Mouse (Mus musculus): ENCODE results near the gene Mtch1. TPM values are rescaled to one million over a fixed set of nuclear protein-coding genes. Genes with fewer than 3 reads are reported as not detected.
A peak's percentile ranks its signal among the peaks of the same experiment; 100 is the strongest.

Mtch1 gene
- total and polyA plus RNA-seq, 3 experiments: 66.1 to 143 (median 110) TPM

GRCm38 (mm10) chr17:29381472-29381871, 33.7 kb upstream of the Mtch1 start (continued):
- no peak for TF ChIP-seq USF2 (conservative IDR thresholded peaks at IDR 0.05; ENCODE audit: low read depth, low read length)
- TF ChIP-seq JUND (conservative IDR thresholded peaks at IDR 0.05; ENCODE audit: low read depth, low read length): no peak
- no peak for TF ChIP-seq MAZ (IDR thresholded peaks at IDR 0.05; ENCODE audit: low read depth, low read length)
- 0 out of 2 replicates have a peak, but pooled peaks have one; percentile 13 for TF ChIP-seq ZC3H11A (IDR thresholded peaks at IDR 0.05; ENCODE audit: low read depth, low read length)
- TF ChIP-seq RAD21 (IDR thresholded peaks at IDR 0.05; ENCODE audit: low read depth, low read length): peak; percentile 48

DNA sequence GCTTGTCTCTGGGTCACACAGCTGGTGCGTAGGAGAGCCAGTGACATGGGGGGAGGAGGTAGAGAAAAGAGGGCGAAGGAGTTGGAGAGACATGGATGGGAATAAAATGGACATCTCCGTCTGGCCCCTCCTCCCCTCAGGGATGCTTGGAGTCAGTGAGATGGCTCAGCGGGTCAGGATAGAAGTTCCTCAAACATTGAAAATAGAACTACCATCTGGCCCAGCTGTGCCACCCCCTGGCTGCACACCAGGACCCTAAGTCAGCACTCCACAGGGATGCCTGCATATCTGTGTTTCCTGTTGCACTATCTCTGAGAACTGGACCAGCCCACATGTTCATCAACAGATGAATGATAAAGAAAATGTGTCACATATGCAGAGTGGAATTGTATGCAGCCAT, 32.5 kb upstream of the Mtch1 start:
- H3K9ac ChIP-seq (ENCODE audit: insufficient read depth, low read depth): no peak overlapping the region
- in situ Hi-C loops (cut with MboI; ENCODE audit: low pct_ligation_motif_present, low pct_unique_long_range_greater_than_20kb, low sequenced_read_pairs): no loop called here
- H3K4me2 ChIP-seq (ENCODE audit: insufficient read depth, low read depth, poor library complexity, severe bottlenecking): no peak overlapping the region
- dilution Hi-C loops (cut with MboI; ENCODE audit: extremely low pct_ligation_motif_present, extremely low pct_unique_long_range_greater_than_20kb, low sequenced_read_pairs): no loop called here
- DNase-seq (ENCODE audit: extremely low read depth): no peak
- no peak for TF ChIP-seq E2F4 (IDR thresholded peaks at IDR 0.05; ENCODE audit: insufficient replicate concordance, low read depth, low read length)
- no peak for TF ChIP-seq ZNF384 (IDR thresholded peaks at IDR 0.05; ENCODE audit: low read depth, low read length)
- no peak for TF ChIP-seq JUN (IDR thresholded peaks at IDR 0.05; ENCODE audit: insufficient read depth, low read depth, low read length)
- TF ChIP-seq MAX (IDR thresholded peaks at IDR 0.05; ENCODE audit: low read length): no peak
- no peak for TF ChIP-seq BHLHE40 (IDR thresholded peaks at IDR 0.05; ENCODE audit: low read depth, low read length)
- no peak for TF ChIP-seq NELFE (IDR thresholded peaks at IDR 0.05; ENCODE audit: low read depth, low read length)
- no peaks in the 10 kb centered on the region for H3K27me3 ChIP-seq (replicated peaks)
- peaks cover 10 to 46% of the 10 kb centered on the region in 2 experiments for H3K36me3 ChIP-seq (replicated peaks in 1 of 2; ENCODE audit: control insufficient read depth in 1 of 2, insufficient read depth in 1 of 2, low read length in 1 of 2)
- H3K79me2 ChIP-seq (replicated peaks; ENCODE audit: control insufficient read depth, extremely low read depth, insufficient read depth, poor library complexity, severe bottlenecking): no peaks in the 10 kb centered on the region
- H3K9me3 ChIP-seq (replicated peaks; ENCODE audit: low read length): no peaks in the 10 kb centered on the region
- peaks cover 16 to 47% of the 10 kb centered on the region in 2 experiments for H3K4me1 ChIP-seq (ENCODE audit: control insufficient read depth in 1 of 2, insufficient read depth in 2 of 2)
- no peak overlapping the region for H3K4me3 ChIP-seq (replicated peaks in 1 of 3; ENCODE audit: low read depth in 2 of 3, low read length in 2 of 3, poor library complexity in 1 of 3)
- no peak overlapping the region for H3K27ac ChIP-seq (ENCODE audit: insufficient read depth, low read depth)

DNA sequence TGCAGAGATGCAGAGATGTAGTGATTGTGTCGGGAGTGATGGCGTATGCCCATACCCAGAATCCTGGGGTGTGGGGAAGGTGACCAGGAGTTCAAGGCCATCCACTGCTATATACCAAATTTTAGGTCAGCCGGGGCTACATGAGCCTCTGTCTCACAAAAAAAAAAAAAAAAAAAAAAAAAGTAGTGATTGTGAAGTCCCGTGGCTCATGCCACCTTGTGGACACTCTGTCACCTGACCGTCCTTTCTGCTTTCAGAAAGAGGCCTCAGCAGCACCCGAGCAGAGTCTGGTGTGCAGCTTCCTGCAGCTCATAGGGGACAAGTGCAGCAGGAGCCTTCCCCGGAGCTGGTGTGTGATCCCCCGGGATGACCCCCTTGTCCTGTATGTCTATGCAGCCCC, 30.3 kb upstream of the Mtch1 start:
- peaks cover 21 to 66% of the 10 kb centered on the region in 2 experiments for H3K36me3 ChIP-seq (replicated peaks in 1 of 2; ENCODE audit: control insufficient read depth in 1 of 2, insufficient read depth in 1 of 2, low read length in 1 of 2)
- TF ChIP-seq MYC (IDR thresholded peaks at IDR 0.05; ENCODE audit: low read depth, low read length) (no peak), MEF2A (IDR thresholded peaks at IDR 0.05; ENCODE audit: borderline replicate concordance, low read depth, low read length) (no peak), POLR2A (IDR thresholded peaks at IDR 0.05; ENCODE audit: low read depth, low read length) (no peak), NELFE (IDR thresholded peaks at IDR 0.05; ENCODE audit: low read depth, low read length) (no peak), CHD2 (IDR thresholded peaks at IDR 0.05; ENCODE audit: low read length) (no peak), RAD21 (IDR thresholded peaks at IDR 0.05; ENCODE audit: low read depth, low read length) (no peak; the same call in 1 of the 2 replicates), E2F4 (IDR thresholded peaks at IDR 0.05; ENCODE audit: insufficient replicate concordance, low read depth, low read length) (no peak), JUN (IDR thresholded peaks at IDR 0.05; ENCODE audit: insufficient read depth, low read depth, low read length) (no peak), NRF1 (IDR thresholded peaks at IDR 0.05; ENCODE audit: low read depth, low read length) (no peak), MAFK (IDR thresholded peaks at IDR 0.05; ENCODE audit: insufficient replicate concordance, low read length) (no peak), MXI1 (IDR thresholded peaks at IDR 0.05; ENCODE audit: low read depth, low read length) (no peak), ZNF384 (IDR thresholded peaks at IDR 0.05; ENCODE audit: low read depth, low read length) (peak; percentile 94), SMC3 (IDR thresholded peaks at IDR 0.05; ENCODE audit: low read depth, low read length) (peak; percentile 22; the same call in 1 of the 2 replicates), USF2 (conservative IDR thresholded peaks at IDR 0.05; ENCODE audit: low read depth, low read length) (no peak), ZC3H11A (IDR thresholded peaks at IDR 0.05; ENCODE audit: low read depth, low read length) (no peak), BHLHE40 (IDR thresholded peaks at IDR 0.05; ENCODE audit: low read depth, low read length) (peak; percentile 46; the same call in 1 of the 2 replicates), RCOR1 (conservative IDR thresholded peaks at IDR 0.05; ENCODE audit: low read depth, low read length) (no peak), EP300 (IDR thresholded peaks at IDR 0.05; ENCODE audit: low read length) (no peak)
- in situ Hi-C loops (cut with MboI; ENCODE audit: low pct_ligation_motif_present, low pct_unique_long_range_greater_than_20kb, low sequenced_read_pairs): no loop called here
- no peaks in the 10 kb centered on the region for H3K9me3 ChIP-seq (replicated peaks; ENCODE audit: low read length)
- no peaks in the 10 kb centered on the region for H3K27me3 ChIP-seq (replicated peaks)
- peaks cover 16 to 41% of the 10 kb centered on the region in 2 experiments for H3K4me1 ChIP-seq (ENCODE audit: control insufficient read depth in 1 of 2, insufficient read depth in 2 of 2)
- no peak for DNase-seq (ENCODE audit: extremely low read depth)
- no peak overlapping the region for H3K4me3 ChIP-seq (replicated peaks in 1 of 3; ENCODE audit: low read depth in 2 of 3, low read length in 2 of 3, poor library complexity in 1 of 3)
- H3K9ac ChIP-seq (ENCODE audit: insufficient read depth, low read depth): no peak overlapping the region
- H3K4me2 ChIP-seq (ENCODE audit: insufficient read depth, low read depth, poor library complexity, severe bottlenecking): no peak overlapping the region
- no peak overlapping the region for H3K27ac ChIP-seq (ENCODE audit: insufficient read depth, low read depth)
- no peaks in the 10 kb centered on the region for H3K79me2 ChIP-seq (replicated peaks; ENCODE audit: control insufficient read depth, extremely low read depth, insufficient read depth, poor library complexity, severe bottlenecking)
- dilution Hi-C loops (cut with MboI; ENCODE audit: extremely low pct_ligation_motif_present, extremely low pct_unique_long_range_greater_than_20kb, low sequenced_read_pairs): no loop called here

Data from CH12.LX (cell line).